Mouse (Mus musculus) liver, postnatal 0 days (tissue): Measurements from ENCODE around the gene Dnajc3. TPM values are rescaled to one million over a fixed set of nuclear protein-coding genes. Genes with fewer than 3 reads are reported as not detected.
A peak's percentile ranks its signal among the peaks of the same experiment; 100 is the strongest.
"Not testable (repeated sequence)": the region's sequence is repeated elsewhere in the genome, so short reads cannot be mapped to it uniquely, and the experiment has no call there.

ENCODE experiments used
- ATAC-seq: fragments of 200-750 bp; cut with Nextera tagmentation; 2 replicates; pipeline ENCODE4 v1.8.0; 2017; ENCODE audit warnings: mild to moderate bottlenecking, moderate library complexity
- DNase-seq: peaks from one replicate; pipeline ENCODE4 v3.0.0-alpha.2; 2016
- H3K27ac ChIP-seq: fragments of 300-500 bp; sonication (generic); 2 replicates; pipeline ENCODE4 v1.5.1; 2014; ENCODE audit warnings: antibody characterized with exemption, moderate library complexity, mild to moderate bottlenecking, low read depth
- H3K27me3 ChIP-seq: fragments of 300-500 bp; sonication (generic); 2 replicates; pipeline ENCODE4 v1.6.1; 2014; ENCODE audit warnings: low read length, control low read depth, mixed read lengths; ENCODE audit not compliant: insufficient read depth
- H3K36me3 ChIP-seq: fragments of 300-500 bp; sonication (generic); replicated peaks from 2 replicates; pipeline ENCODE4 v1.6.1; 2014; ENCODE audit warnings: mild to moderate bottlenecking, control low read depth, low read length, moderate library complexity, mixed read lengths; ENCODE audit not compliant: insufficient read depth
- H3K4me1 ChIP-seq: fragments of 300-500 bp; sonication (generic); 2 replicates; pipeline ENCODE4 v1.6.1; 2014; ENCODE audit warnings: antibody characterized with exemption, mild to moderate bottlenecking, control low read depth; ENCODE audit not compliant: insufficient read depth
- H3K4me2 ChIP-seq: fragments of 300-500 bp; sonication (generic); 2 replicates; pipeline ENCODE4 v1.6.1; 2014; ENCODE audit warnings: low read depth, mild to moderate bottlenecking, low read length, moderate library complexity, mixed read lengths
- H3K4me3 ChIP-seq: fragments of 300-500 bp; sonication (generic); 2 replicates; pipeline ENCODE4 v1.5.1; 2014; ENCODE audit warnings: low read depth, low read length
- H3K9ac ChIP-seq: fragments of 300-500 bp; sonication (generic); replicated peaks from 2 replicates; pipeline ENCODE4 v1.6.1; 2014; ENCODE audit warnings: mild to moderate bottlenecking, moderate library complexity
- H3K9me3 ChIP-seq: fragments of 300-500 bp; sonication (generic); 2 replicates; pipeline ENCODE4 v1.6.1; 2016; ENCODE audit warnings: mild to moderate bottlenecking, control low read depth, low read length, mixed read lengths
- CTCF ChIP-seq: sonication (generic); IDR thresholded peaks from 2 replicates; pipeline ENCODE4 v1.5.1; 2016; ENCODE audit warnings: antibody characterized with exemption, low read depth
- EP300 ChIP-seq: IDR thresholded peaks from 2 replicates; pipeline ENCODE4 v1.6.1; 2016; ENCODE audit warnings: antibody characterized with exemption, low read depth, mild to moderate bottlenecking
- WGBS: fragments of 180-500 bp; shearing (Covaris S2); extraction: QIAGEN DNeasy Blood & Tissue Kit; methylation state at CpG from one replicate; pipeline ENCODE4 v1.1.7; 2014; ENCODE audit not compliant: insufficient replicate concordance; 5-methylcytosine and 5-hydroxymethylcytosine counted together
- polyA plus RNA-seq: library from polyadenylated mRNA; unstranded; fragments of >200 nt; fragmentation: Nextera tagmentation; extraction: Ambion mirVana; gene quantifications from 2 replicates; pipeline ENCODE4 v1.2.1, GENCODE M21; 2015

Gene Dnajc3
- polyA plus RNA-seq, 1 experiment from 2014 or later: 53.6 TPM

- Histone ChIP-seq H3K9ac (no peak overlapping the region), H3K27me3 (no peaks in the 10 kb centered on the region), H3K4me2 (no peak overlapping the region), H3K4me1 (0 out of 2 replicates have a peak, but pooled peaks cover 2% of the 10 kb centered on the region), H3K4me3 (no peak overlapping the region), H3K27ac (peak overlapping the region; percentile 58), H3K9me3 (no peaks in the 10 kb centered on the region), H3K36me3 (peaks cover 45% of the 10 kb centered on the region)
- ATAC-seq: no peak
- no peak for TF ChIP-seq EP300
- no peak for TF ChIP-seq CTCF
- DNase-seq: peak; percentile 10
- WGBS: 78% methylated on average over 7 of the region's 7 CpGs
These were observed 42.0 kb downstream of the Dnajc3 start for GRCm38 (mm10) chr14:118979571-118980325.

- ATAC-seq: peak; percentile 82
These were observed 42.6 kb downstream of the Dnajc3 start for GRCm38 (mm10) chr14:118980358-118980757.

GRCm38 (mm10) chr14:118980890-118981289 lies 43.1 kb downstream of the Dnajc3 start:
- Histone ChIP-seq H3K36me3 (peaks cover 36% of the 10 kb centered on the region), H3K4me3 (no peak overlapping the region), H3K27me3 (no peaks in the 10 kb centered on the region), H3K4me2 (no peak overlapping the region), H3K9me3 (no peaks in the 10 kb centered on the region), H3K4me1 (0 out of 2 replicates have a peak, but pooled peaks cover 2% of the 10 kb centered on the region), H3K9ac (no peak overlapping the region), H3K27ac (0 out of 2 replicates have a peak overlapping the region, but pooled peaks have one; percentile 8)
- DNase-seq (peak; percentile 13), ATAC-seq (0 out of 2 replicates have a peak, but pooled peaks have one; percentile 7)
- no peak for TF ChIP-seq CTCF
- TF ChIP-seq EP300: no peak
- WGBS: 58% methylated on average over 8 of the region's 8 CpGs

More at GRCm38 (mm10) chr14:118980358-118980757, 42.6 kb downstream of the Dnajc3 start:
- 62% methylated on average over 5 of the region's 5 CpGs for WGBS
- no peaks in the 10 kb centered on the region for H3K9me3 ChIP-seq
- H3K4me1 ChIP-seq: 0 out of 2 replicates have a peak, but pooled peaks cover 2% of the 10 kb centered on the region
- H3K4me3 ChIP-seq: no peak overlapping the region
- H3K27ac ChIP-seq: 0 out of 2 replicates have a peak overlapping the region, but pooled peaks have one; percentile 58
- no peaks in the 10 kb centered on the region for H3K27me3 ChIP-seq
- no peak for TF ChIP-seq CTCF
- no peak for TF ChIP-seq EP300
- H3K4me2 ChIP-seq: no peak overlapping the region
- no peak overlapping the region for H3K9ac ChIP-seq
- peaks cover 39% of the 10 kb centered on the region for H3K36me3 ChIP-seq
- peak; percentile 16 for DNase-seq

GRCm38 (mm10) chr14:118981711-118982428 lies 44.1 kb downstream of the Dnajc3 start:
- H3K4me2 ChIP-seq, H3K4me3 ChIP-seq, H3K9ac ChIP-seq, H3K4me1 ChIP-seq, DNase-seq, H3K9me3 ChIP-seq, H3K27me3 ChIP-seq: not testable (repeated sequence)
- Histone ChIP-seq H3K36me3 (peaks cover 27% of the 10 kb centered on the region), H3K27ac (peak overlapping the region; percentile 51; the same call in 1 of the 2 replicates)
- 49% methylated on average over 5 of the region's 6 CpGs for WGBS
- ATAC-seq: 0 out of 2 replicates have a peak, but pooled peaks have one; percentile 6

- not testable (repeated sequence) for H3K9ac ChIP-seq, H3K27me3 ChIP-seq, H3K9me3 ChIP-seq, H3K27ac ChIP-seq, H3K4me1 ChIP-seq, H3K4me2 ChIP-seq, H3K4me3 ChIP-seq
- WGBS: 35% methylated on average over 11 of the region's 11 CpGs
- peaks cover 21% of the 10 kb centered on the region for H3K36me3 ChIP-seq
- DNase-seq (peak; percentile 14), ATAC-seq (peak; percentile 54)
These were observed 44.8 kb downstream of the Dnajc3 start for GRCm38 (mm10) chr14:118982429-118983045.

GRCm38 (mm10) chr14:118983396-118983795 lies 45.6 kb downstream of the Dnajc3 start:
- Histone ChIP-seq H3K27me3 (no peaks in the 10 kb centered on the region), H3K4me3 (no peak overlapping the region), H3K9me3 (no peaks in the 10 kb centered on the region), H3K9ac (no peak overlapping the region), H3K36me3 (peaks cover 13% of the 10 kb centered on the region), H3K4me2 (no peak overlapping the region), H3K4me1 (peaks cover 4% of the 10 kb centered on the region; the same call in 1 of the 2 replicates), H3K27ac (no peak overlapping the region)
- ATAC-seq: no peak
- DNase-seq: no peak
- no peak for TF ChIP-seq EP300
- no peak for TF ChIP-seq CTCF
